Mouse (Mus musculus): ENCODE data around the gene Cacnb1. TPM values are rescaled to one million over a fixed set of nuclear protein-coding genes. Genes with fewer than 3 reads are reported as not detected.
A peak's percentile ranks its signal among the peaks of the same experiment; 100 is the strongest.

The Cacnb1 gene
- polyA plus RNA-seq, 1 experiment from 2014 or later: 9.0 TPM

GRCm38 (mm10) chr11:98059662-98060061 is 36.8 kb upstream of the Cacnb1 start:
- Histone ChIP-seq H3K4me1 (replicated peaks; ENCODE audit: insufficient read depth, low read length) (no peaks in the 10 kb centered on the region), H3K9ac (ENCODE audit: low read depth, low read length) (no peak overlapping the region), H3K27ac (no peak overlapping the region), H3K4me2 (ENCODE audit: low read length) (no peak overlapping the region), H3K4me3 (replicated peaks; ENCODE audit: low read depth, low read length) (no peak overlapping the region), H3K36me3 (ENCODE audit: insufficient read depth, low read length) (no peaks in the 10 kb centered on the region), H3K9me3 (replicated peaks; ENCODE audit: low read length) (no peaks in the 10 kb centered on the region), H3K27me3 (ENCODE audit: insufficient read depth, low read length) (no peaks in the 10 kb centered on the region)
- DNase-seq (ENCODE audit: low spot score): no peak
- 61% methylated on average over 7 of the region's 7 CpGs for WGBS
- ATAC-seq (replicated peaks; ENCODE audit: low FRiP score, low read depth): no peak
- TF ChIP-seq CTCF (IDR thresholded peaks at IDR 0.05; ENCODE audit: low read depth): no peak

GRCm38 (mm10) chr11:98057998-98058397 is 35.2 kb upstream of the Cacnb1 start:
- no peak overlapping the region for H3K4me3 ChIP-seq (replicated peaks; ENCODE audit: low read depth, low read length)
- H3K36me3 ChIP-seq (ENCODE audit: insufficient read depth, low read length): no peaks in the 10 kb centered on the region
- H3K4me1 ChIP-seq (replicated peaks; ENCODE audit: insufficient read depth, low read length): no peaks in the 10 kb centered on the region; the same call in 1 of the 2 replicates
- ATAC-seq (replicated peaks; ENCODE audit: low FRiP score, low read depth) (peak; percentile 55; the same call in 1 of the 2 replicates), DNase-seq (ENCODE audit: low spot score) (peak; percentile 49)
- no peak overlapping the region for H3K27ac ChIP-seq
- no peaks in the 10 kb centered on the region for H3K9me3 ChIP-seq (replicated peaks; ENCODE audit: low read length)
- H3K9ac ChIP-seq (ENCODE audit: low read depth, low read length): no peak overlapping the region
- H3K4me2 ChIP-seq (ENCODE audit: low read length): no peak overlapping the region
- 81% methylated on average over 5 of the region's 5 CpGs for WGBS
- no peak for TF ChIP-seq CTCF (IDR thresholded peaks at IDR 0.05; ENCODE audit: low read depth)
- no peaks in the 10 kb centered on the region for H3K27me3 ChIP-seq (ENCODE audit: insufficient read depth, low read length)

GRCm38 (mm10) chr11:98057466-98057865 is 34.6 kb upstream of the Cacnb1 start:
- no peak for ATAC-seq (replicated peaks; ENCODE audit: low FRiP score, low read depth)
- Histone ChIP-seq H3K4me2 (ENCODE audit: low read length) (no peak overlapping the region), H3K9me3 (replicated peaks; ENCODE audit: low read length) (no peaks in the 10 kb centered on the region), H3K4me3 (replicated peaks; ENCODE audit: low read depth, low read length) (no peak overlapping the region), H3K36me3 (ENCODE audit: insufficient read depth, low read length) (no peaks in the 10 kb centered on the region), H3K27ac (no peak overlapping the region), H3K4me1 (replicated peaks; ENCODE audit: insufficient read depth, low read length) (no peaks in the 10 kb centered on the region; the same call in 1 of the 2 replicates), H3K27me3 (ENCODE audit: insufficient read depth, low read length) (0 out of 2 replicates have a peak, but pooled peaks cover 3% of the 10 kb centered on the region), H3K9ac (ENCODE audit: low read depth, low read length) (no peak overlapping the region)
- peak; percentile 6; the same call in 1 of the 2 replicates for TF ChIP-seq CTCF (IDR thresholded peaks at IDR 0.05; ENCODE audit: low read depth)
- WGBS: 17% methylated on average over 9 of the region's 9 CpGs
- no peak for DNase-seq (ENCODE audit: low spot score)

- peak within 1 kb of the TSS; percentile 81 for H3K4me2 ChIP-seq (ENCODE audit: low read length)
- DNase-seq (ENCODE audit: low spot score) (peak; percentile 94), ATAC-seq (replicated peaks; ENCODE audit: low FRiP score, low read depth) (peak; percentile 79)
- WGBS: 1% methylated on average over 43 of the region's 48 CpGs
- peak within 1 kb of the TSS; percentile 44 for H3K4me3 ChIP-seq (replicated peaks; ENCODE audit: low read depth, low read length)
- H3K27ac ChIP-seq: 0 out of 2 replicates have a peak within 1 kb of the TSS, but pooled peaks have one; percentile 2
- TF ChIP-seq CTCF (IDR thresholded peaks at IDR 0.05; ENCODE audit: low read depth): no peak
- H3K27me3 ChIP-seq (ENCODE audit: insufficient read depth, low read length): peaks cover 14% of the 10 kb centered on the region
- H3K9ac ChIP-seq (ENCODE audit: low read depth, low read length): peak within 1 kb of the TSS; percentile 50
- no peaks in the 10 kb centered on the region for H3K36me3 ChIP-seq (ENCODE audit: insufficient read depth, low read length)
- peaks cover 11% of the 10 kb centered on the region for H3K4me1 ChIP-seq (replicated peaks; ENCODE audit: insufficient read depth, low read length)
- H3K9me3 ChIP-seq (replicated peaks; ENCODE audit: low read length): no peaks in the 10 kb centered on the region
Observed at GRCm38 (mm10) chr11:98052989-98053834, 30.4 kb upstream of the Cacnb1 start, which contains the start of gene Stac2. Gene Stac2 (minus strand): TSS chr11:98053462.

GRCm38 (mm10) chr11:98052129-98052988 is 29.5 kb upstream of the Cacnb1 start:
- Histone ChIP-seq H3K4me1 (replicated peaks; ENCODE audit: insufficient read depth, low read length) (peaks cover 11% of the 10 kb centered on the region), H3K9ac (ENCODE audit: low read depth, low read length) (peak overlapping the region; percentile 50)
- WGBS: under 1% methylated on average over 80 of the region's 83 CpGs

GRCm38 (mm10) chr11:98051611-98052128 is 28.8 kb upstream of the Cacnb1 start:
- H3K9me3 ChIP-seq (replicated peaks; ENCODE audit: low read length): no peaks in the 10 kb centered on the region
- ATAC-seq (replicated peaks; ENCODE audit: low FRiP score, low read depth): no peak
- peaks cover 14% of the 10 kb centered on the region for H3K27me3 ChIP-seq (ENCODE audit: insufficient read depth, low read length)
- no peak overlapping the region for H3K9ac ChIP-seq (ENCODE audit: low read depth, low read length)
- 10% methylated on average over 12 of the region's 12 CpGs for WGBS
- H3K4me3 ChIP-seq (replicated peaks; ENCODE audit: low read depth, low read length): peak overlapping the region; percentile 44
- peaks cover 11% of the 10 kb centered on the region for H3K4me1 ChIP-seq (replicated peaks; ENCODE audit: insufficient read depth, low read length)
- no peak for TF ChIP-seq CTCF (IDR thresholded peaks at IDR 0.05; ENCODE audit: low read depth)
- H3K4me2 ChIP-seq (ENCODE audit: low read length): peak overlapping the region; percentile 81
- peak; percentile 65 for DNase-seq (ENCODE audit: low spot score)
- no peaks in the 10 kb centered on the region for H3K36me3 ChIP-seq (ENCODE audit: insufficient read depth, low read length)
- no peak overlapping the region for H3K27ac ChIP-seq

More at GRCm38 (mm10) chr11:98052129-98052988, 29.5 kb upstream of the Cacnb1 start:
- Histone ChIP-seq H3K9me3 (replicated peaks; ENCODE audit: low read length) (no peaks in the 10 kb centered on the region), H3K27ac (0 out of 2 replicates have a peak overlapping the region, but pooled peaks have one; percentile 2), H3K4me3 (replicated peaks; ENCODE audit: low read depth, low read length) (peak overlapping the region; percentile 44), H3K4me2 (ENCODE audit: low read length) (peak overlapping the region; percentile 81), H3K36me3 (ENCODE audit: insufficient read depth, low read length) (no peaks in the 10 kb centered on the region), H3K27me3 (ENCODE audit: insufficient read depth, low read length) (peaks cover 14% of the 10 kb centered on the region)
- no peak for DNase-seq (ENCODE audit: low spot score)
- 0 out of 2 replicates have a peak, but pooled peaks have one; percentile 9 for ATAC-seq (replicated peaks; ENCODE audit: low FRiP score, low read depth)
- no peak for TF ChIP-seq CTCF (IDR thresholded peaks at IDR 0.05; ENCODE audit: low read depth)
